Mouse (Mus musculus): Measurements from ENCODE around the gene Gm21981.

Gene Gm21981

DNA sequence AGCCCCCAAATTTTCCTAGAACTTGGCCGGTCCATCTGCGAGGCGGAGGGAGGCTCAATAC, at the start of gene Gm21981:
Gene Gm21981 (minus strand): TSS at position 14 of the 61 bp plus-strand sequence.
- DNase-seq (ENCODE audit: low spot score), result no peak

DNA sequence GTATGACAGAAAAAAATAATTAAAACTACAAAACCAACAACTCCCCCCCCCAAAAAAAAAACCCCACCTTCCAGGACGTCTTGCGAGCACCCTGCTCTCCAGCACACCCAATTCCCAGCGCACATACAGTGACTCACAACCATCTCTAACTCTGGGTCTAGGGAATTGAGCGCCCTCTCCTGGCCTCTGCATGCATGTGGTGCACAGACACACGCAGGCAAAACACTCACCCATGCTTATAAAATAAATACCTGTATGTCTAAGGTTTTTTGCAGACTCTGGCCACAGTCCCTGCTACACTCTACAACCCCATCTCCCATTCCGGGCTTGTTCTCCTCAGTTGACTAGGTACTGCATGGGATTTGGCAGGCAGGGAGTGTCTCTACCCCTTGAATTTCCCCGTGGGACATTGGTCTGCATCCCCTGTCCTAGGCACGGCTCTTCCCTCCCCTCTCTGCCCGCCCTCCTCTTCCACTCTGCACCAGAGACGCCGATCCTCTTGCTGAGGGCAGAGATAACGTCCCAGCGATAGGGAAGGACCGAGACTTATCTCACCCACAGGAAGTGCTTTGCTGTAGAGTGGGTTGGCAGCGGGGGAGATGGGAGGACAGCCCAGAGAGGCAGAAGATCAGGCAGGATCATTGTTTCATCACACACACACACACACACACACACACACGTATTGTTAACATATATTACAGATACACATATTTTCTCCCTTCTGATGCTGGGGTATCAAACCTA, 48.9 kb upstream of the Gm21981 start:
- DNase-seq (ENCODE audit: low spot score), result no peak

DNA sequence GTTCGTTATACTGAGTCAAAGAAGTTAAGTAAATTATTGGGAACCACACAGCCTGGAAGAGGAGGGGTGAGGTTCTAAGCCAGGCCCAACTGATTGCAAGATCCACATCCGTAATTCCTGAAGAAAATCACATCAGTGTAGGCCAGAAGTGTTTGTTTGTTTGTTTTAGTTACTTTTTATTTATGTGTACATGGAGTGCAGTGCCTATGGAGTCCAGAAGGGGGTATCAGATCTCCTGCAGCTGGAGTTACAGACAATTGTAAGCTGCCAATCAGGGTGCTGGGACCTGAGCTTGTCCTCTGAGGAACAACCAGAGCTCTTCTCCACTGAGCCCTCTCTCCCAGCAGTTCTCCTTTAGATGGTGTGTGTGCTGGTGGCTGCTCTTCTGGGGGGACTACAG, 45.9 kb upstream of the Gm21981 start:
- DNase-seq (ENCODE audit: low spot score), result no peak

DNA sequence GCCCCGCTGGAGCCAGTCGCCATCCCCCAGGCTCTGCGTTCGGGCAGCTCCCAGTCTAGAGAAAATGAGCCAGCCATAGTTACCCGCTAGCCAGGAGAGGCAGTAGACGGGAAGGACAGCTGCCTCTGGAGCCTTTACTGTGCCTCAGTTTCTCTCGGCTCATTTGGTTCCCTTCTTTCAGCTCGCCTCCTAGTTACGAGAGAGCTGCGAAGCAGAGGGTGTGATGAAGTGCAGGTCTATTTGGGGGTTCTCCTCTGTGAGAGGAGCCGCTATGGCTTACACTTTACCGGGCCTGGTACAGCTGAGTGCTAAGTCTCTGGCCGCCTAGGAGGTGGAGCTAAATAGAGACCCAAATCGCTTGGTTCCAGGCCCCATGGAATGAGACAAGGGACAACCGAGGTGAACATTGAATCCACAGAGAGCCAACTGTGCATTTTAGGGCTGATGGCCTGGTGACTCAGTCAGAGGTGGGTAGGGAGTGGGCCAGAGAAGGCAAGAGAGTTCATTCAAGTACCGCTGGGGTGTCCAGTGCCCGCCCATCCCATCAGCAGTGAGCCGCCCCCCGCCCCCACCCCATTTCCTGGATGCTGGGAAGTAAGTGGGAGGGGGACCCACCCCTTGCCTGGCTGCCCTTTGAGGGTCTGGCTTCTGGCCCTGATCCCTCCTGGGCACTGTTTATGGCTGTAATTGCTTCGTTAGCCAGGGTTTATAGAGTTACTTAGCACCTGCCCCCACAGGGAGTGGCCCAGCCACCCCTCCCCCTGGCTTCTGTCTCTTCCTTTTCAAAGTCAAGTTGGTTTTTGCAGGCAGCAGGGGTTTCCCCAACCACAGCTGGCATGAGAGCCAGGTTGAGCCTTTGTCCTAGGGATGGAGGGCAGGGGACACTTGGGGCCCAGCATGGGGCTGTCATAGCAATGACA, 44.9 kb upstream of the Gm21981 start:
- DNase-seq (ENCODE audit: low spot score), result no peak

DNA sequence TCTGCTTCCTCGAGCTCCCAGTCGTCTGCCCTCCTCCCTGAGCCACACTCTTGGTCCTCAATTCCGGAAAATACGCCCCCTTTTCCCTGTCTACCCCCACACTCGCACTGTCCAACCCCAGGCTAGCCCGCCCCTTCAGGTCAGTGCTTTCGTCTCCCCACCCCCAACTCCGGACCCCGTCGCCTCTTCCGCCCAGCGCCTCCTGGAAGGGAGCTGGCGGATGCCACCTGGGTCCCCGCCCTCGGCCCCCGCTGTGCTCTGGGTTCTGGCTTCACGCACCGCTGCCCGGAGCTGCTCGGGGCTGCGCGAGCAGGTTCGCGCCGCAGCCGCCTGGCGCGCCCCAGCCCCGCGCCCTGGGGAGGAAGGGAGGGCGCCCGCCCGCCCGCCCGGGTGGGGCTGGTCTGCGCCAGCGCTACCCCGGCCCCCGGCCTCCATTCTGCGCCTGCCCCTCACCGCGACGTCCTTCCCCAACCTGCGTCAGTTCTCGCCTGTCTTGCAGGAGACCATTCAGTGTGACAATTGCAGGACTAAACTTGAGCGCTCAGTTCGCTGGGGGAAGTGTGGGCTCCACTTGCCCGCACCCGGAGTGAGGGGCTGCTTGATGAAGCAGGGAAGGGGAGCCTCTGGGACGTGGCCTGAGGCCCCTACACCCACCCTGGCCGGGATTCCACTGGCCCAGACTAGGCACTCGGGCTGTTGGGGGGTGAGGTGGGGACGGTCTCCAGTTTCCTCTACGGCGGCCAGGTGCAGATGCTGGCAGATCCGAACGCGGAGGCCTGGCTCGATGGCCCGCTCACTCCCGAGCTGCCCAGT, 44.0 kb upstream of the Gm21981 start:
- DNase-seq (ENCODE audit: low spot score), result peak; percentile 86

- peak; percentile 92 for DNase-seq (ENCODE audit: low spot score)
Observed at GRCm38 (mm10) chr17:47737271-47738065, 43.2 kb upstream of the Gm21981 start.

DNA sequence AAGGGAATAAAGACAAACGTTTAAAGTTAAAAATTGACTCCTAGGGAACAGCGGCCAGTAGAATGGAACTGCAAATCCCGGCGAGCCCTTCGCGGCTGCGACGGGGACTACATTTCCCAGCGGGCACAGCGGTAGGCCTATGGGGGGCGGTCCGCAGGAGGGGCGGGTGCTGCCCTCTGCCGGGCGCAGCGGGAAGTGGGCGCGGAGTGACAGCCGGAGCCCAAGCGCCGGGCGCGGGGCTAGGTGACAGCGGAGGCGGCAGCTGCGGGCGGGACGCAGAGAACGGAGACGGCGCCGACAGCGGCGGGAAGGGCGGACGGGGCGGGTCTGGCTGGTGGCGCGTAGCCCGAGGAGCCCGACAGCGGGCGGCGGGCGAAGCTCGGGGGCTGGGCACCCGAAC, 42.6 kb upstream of the Gm21981 start, which contains the start of gene Tfeb:
Gene Tfeb (plus strand): TSS at position 175 of the 400 bp plus-strand sequence.
- peak; percentile 92 for DNase-seq (ENCODE audit: low spot score)

DNA sequence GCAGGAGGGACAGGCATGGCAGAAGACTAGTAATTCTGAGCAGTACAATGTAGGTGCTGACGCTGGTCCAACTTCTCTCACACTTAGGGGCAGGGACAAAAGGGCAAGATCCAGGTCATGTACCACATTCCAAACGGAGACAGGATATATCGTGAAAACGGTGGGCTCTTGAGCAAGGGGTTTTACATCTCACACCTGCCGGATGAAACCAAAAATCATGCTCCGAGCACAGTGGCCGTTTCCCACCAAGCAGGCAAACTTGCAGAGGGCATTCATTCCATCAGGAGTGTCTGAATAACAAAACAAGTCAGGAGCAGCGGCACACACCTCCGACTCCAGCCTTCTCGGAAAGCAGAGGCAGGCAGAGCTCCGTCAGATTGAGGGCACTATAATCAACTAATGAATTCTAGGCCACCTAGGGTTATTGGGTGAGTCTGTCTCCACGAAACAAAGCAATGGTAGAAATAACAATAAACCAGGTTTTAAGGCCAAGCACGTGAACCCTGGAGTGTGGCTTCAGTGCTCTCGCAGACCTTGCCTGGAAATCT, 41.4 kb upstream of the Gm21981 start:
- DNase-seq (ENCODE audit: low spot score), result no peak

DNA sequence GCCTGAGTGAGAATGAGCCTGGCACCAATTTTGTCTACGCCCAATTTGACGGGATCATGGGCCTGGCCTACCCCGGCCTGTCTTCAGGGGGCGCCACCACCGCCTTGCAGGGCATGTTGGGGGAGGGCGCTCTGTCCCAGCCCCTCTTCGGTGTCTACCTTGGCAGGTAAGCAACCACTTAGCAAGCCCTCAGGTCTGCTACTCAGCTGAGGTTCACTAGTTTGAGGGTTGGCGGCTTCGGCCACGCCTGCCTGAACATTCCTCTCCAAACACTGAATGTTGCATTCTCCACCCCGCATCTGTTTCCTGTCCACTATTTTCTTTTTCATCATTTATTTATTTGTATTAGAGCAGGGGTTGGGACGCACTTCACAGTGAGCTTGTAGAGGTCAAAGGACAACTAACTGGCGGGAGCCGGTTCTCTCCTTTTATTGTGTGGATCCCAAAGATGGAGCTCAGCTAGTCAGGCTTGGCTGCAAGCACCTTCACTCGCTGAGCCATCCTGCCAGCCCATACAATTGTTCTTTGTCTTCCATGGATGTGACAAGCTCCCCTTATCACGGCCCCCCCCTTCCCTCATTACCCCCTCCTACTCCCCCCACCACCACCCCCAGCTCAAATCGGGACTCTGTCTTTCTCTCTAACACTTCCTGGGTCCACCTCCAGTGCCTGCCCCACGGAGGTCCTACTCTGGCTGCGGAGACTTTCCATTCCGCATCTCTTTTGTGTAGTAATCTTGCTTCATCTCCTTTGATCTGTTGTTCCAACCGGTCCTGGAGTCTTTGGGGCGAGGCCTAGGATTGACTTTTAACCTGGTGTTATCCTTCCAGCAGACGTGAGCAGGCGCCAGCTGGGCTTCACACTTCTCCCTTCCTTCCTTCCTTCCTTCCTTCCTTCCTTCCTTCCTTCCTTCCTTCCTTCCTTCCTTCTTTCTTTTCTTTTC, 36.6 kb upstream of the Gm21981 start:
- DNase-seq (ENCODE audit: low spot score), result no peak

- no peak for DNase-seq (ENCODE audit: low spot score)
Observed at GRCm38 (mm10) chr17:47726566-47726965, 32.3 kb upstream of the Gm21981 start, which contains the start of gene Pgc. Gene Pgc (plus strand): TSS chr17:47726842.

GRCm38 (mm10) chr17:47721183-47721582, 26.9 kb upstream of the Gm21981 start:
- DNase-seq (ENCODE audit: low spot score), result no peak

GRCm38 (mm10) chr17:47715037-47715436, 20.8 kb upstream of the Gm21981 start:
- no peak for DNase-seq (ENCODE audit: low spot score)

DNA sequence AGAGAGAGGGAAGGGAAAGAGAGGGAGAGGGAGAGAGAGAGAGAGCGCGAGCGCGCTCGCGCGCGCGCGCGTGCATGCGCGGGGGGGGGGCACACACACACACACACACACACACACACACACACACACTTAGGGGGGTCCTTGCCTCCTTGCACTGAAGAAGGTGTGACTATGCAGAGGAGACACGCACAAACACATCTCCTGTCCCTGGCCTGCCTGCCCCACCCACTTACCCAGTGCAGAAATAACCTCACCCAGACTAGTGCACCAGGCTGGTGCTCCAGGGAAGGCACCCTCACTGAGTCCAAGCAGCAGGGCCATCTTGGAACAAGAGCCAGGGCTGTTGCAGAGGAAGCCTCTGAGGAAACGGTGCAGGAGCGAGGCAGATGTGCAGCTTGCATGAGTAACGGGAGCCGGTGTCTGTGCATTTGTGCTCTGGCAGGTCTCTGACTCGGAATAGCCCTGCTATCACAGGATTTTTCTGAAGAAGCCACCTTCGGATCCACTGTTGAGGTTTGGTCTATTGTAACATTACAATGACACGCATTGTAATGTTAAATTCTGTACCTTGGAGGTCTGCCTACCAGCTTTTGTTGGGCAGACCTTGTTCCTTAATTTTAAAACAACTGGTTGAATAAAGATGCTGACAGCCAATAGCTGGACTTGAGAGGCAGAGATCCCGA, 18.8 kb upstream of the Gm21981 start:
- DNase-seq (ENCODE audit: low spot score), result no peak

DNA sequence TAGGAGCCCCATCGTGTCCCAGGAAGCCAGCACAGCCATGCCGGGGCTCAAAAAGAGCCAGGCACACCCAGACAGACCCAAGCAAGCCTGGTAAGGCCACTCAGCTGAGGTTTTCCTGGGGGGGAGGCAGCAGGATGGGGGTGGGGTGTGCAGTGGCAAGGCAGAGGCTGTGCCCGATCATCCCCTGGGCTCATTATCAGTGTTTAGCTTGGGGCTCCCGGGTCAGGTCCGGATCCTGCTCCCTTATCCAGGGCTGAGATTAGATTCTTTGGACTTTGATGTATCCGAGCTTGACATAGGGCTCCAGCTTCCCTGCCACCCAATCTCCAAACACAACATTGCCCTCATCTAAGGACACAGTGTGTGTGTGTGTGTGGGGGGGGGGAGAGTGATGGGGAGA, 17.6 kb upstream of the Gm21981 start:
- no peak for DNase-seq (ENCODE audit: low spot score)

DNA sequence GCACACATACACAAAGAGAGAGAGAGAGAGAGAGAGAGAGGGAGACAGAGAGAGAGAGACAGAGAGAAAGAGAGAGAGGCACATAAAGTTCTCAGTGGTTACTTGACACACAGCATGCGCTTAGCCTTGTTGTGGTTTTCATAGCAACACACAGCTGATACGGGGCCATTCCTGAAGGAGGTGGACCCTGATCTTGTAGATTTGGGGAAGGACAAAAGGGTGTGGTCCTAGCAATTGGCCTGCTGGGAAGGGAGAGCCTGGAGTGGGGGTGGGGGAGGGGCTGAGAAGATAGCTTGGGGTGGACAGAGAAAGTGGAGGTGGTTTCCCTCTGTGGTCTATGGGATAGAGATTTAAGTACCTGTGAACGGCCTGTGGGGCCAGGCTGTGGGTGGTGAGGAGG, 15.8 kb upstream of the Gm21981 start:
- DNase-seq (ENCODE audit: low spot score), result no peak

- no peak for DNase-seq (ENCODE audit: low spot score)
Observed at GRCm38 (mm10) chr17:47708972-47709371, 14.7 kb upstream of the Gm21981 start.

- no peak for DNase-seq (ENCODE audit: low spot score)
Observed at GRCm38 (mm10) chr17:47707961-47708360, 13.7 kb upstream of the Gm21981 start.

DNA sequence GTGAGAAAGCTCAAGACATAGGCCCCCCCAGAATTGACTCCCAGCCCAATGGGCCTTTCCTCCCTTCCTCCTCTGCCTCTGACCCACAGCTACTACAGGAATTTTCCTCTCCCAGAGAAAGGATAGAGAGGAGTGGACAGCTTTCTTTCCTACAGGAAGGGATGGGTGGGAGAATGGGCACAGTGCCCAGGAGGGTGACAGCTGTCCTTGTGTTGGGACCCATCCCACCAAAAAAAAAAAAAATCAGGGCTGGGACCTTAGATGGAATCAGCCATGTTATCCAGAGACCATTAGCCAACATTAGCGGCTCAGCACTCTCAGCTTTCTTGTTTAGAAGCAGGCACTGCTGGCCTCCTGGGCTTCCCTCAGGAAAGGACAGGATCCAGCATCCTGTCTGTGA, 11.9 kb upstream of the Gm21981 start:
- DNase-seq (ENCODE audit: low spot score), result no peak

DNA sequence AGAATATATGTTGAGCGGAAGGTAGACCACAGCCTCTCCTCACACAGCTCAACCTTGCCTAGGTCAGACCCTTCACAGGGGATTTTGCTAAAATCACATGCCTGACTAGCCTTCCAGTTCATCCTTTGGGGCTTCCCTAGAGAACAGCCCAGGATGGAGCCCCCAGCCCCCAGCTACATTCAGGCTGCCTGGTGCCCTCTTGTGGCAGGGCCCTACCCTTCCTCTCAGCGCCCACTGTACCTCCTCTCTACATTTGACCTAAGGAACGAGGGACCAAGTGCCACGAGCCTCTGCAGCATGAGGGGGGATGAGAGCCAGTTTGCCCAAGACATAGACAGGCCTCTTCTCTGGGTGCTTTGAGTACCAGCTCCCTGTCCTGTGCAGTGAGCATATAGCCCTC, 10.4 kb upstream of the Gm21981 start:
- DNase-seq (ENCODE audit: low spot score), result no peak

GRCm38 (mm10) chr17:47703556-47703955, 9.3 kb upstream of the Gm21981 start:
- DNase-seq (ENCODE audit: low spot score), result no peak
